Mouse (Mus musculus) forebrain, embryonic 12.5 days (tissue): Measurements from ENCODE around the gene Zfp282. TPM values are rescaled to one million over a fixed set of nuclear protein-coding genes. Genes with fewer than 3 reads are reported as not detected.
A peak's percentile ranks its signal among the peaks of the same experiment; 100 is the strongest.

ENCODE experiments used
- ATAC-seq: fragments of 200-750 bp; cut with Nextera tagmentation; 2 replicates; pipeline ENCODE4 v1.8.0; 2017; ENCODE audit warnings: moderate TSS enrichment; ENCODE audit not compliant: low FRiP score
- H3K27ac ChIP-seq: fragments of 300-500 bp; sonication (generic); 2 replicates; pipeline ENCODE4 v1.5.1; 2016; ENCODE audit warnings: mild to moderate bottlenecking
- H3K27me3 ChIP-seq: fragments of 300-500 bp; sonication (generic); 2 replicates; pipeline ENCODE4 v1.6.1; 2016; ENCODE audit warnings: mild to moderate bottlenecking
- H3K36me3 ChIP-seq: fragments of 300-500 bp; sonication (generic); replicated peaks from 2 replicates; pipeline ENCODE4 v1.6.1; 2016; ENCODE audit warnings: mild to moderate bottlenecking
- H3K4me1 ChIP-seq: fragments of 300-500 bp; sonication (generic); 2 replicates; pipeline ENCODE4 v1.6.1; 2016
- H3K4me2 ChIP-seq: fragments of 300-500 bp; sonication (generic); 2 replicates; pipeline ENCODE4 v1.6.1; 2016; ENCODE audit warnings: mild to moderate bottlenecking, moderate library complexity
- H3K4me3 ChIP-seq: fragments of 300-500 bp; sonication (generic); replicated peaks from 2 replicates; pipeline ENCODE4 v1.5.1; 2016; ENCODE audit warnings: mild to moderate bottlenecking
- H3K9ac ChIP-seq: fragments of 300-500 bp; sonication (generic); 2 replicates; pipeline ENCODE4 v1.6.1; 2016; ENCODE audit warnings: mild to moderate bottlenecking
- H3K9me3 ChIP-seq: fragments of 300-500 bp; sonication (generic); 2 replicates; pipeline ENCODE4 v1.6.1; 2016
- WGBS: fragments of 180-500 bp; shearing (Covaris S2); methylation state at CpG from one replicate; pipeline ENCODE4 v1.1.7; 2016; 5-methylcytosine and 5-hydroxymethylcytosine counted together
- polyA plus RNA-seq: library from polyadenylated mRNA; unstranded; fragments of >200 nt; fragmentation: Nextera tagmentation; extraction: Ambion mirVana; gene quantifications from 2 replicates; pipeline ENCODE4 v1.2.1, GENCODE M21; 2016

Gene Zfp282
- polyA plus RNA-seq, 1 experiment from 2014 or later, result 23.5 TPM

- WGBS, result 54% methylated on average over 44 of the region's 44 CpGs
- H3K27ac ChIP-seq, result no peak overlapping the region
- no peaks in the 10 kb centered on the region for H3K4me1 ChIP-seq
- H3K9ac ChIP-seq, result no peak overlapping the region
- no peaks in the 10 kb centered on the region for H3K9me3 ChIP-seq
- H3K36me3 ChIP-seq, result peaks cover 80% of the 10 kb centered on the region
- 0 out of 2 replicates have a peak, but pooled peaks have one; percentile 23 for ATAC-seq
- H3K4me2 ChIP-seq, result no peak overlapping the region
- H3K4me3 ChIP-seq, result no peak overlapping the region
- H3K27me3 ChIP-seq, result peaks cover 24% of the 10 kb centered on the region
These were observed 28.1 kb downstream of the Zfp282 start for GRCm38 (mm10) chr6:47904917-47905695.

- no peak for ATAC-seq
- Histone ChIP-seq H3K4me2 (no peak overlapping the region), H3K27ac (no peak overlapping the region), H3K4me1 (no peaks in the 10 kb centered on the region), H3K9me3 (no peaks in the 10 kb centered on the region), H3K27me3 (peaks cover 24% of the 10 kb centered on the region), H3K36me3 (peaks cover 69% of the 10 kb centered on the region), H3K9ac (no peak overlapping the region), H3K4me3 (no peak overlapping the region)
- WGBS, result 93% methylated on average over 5 of the region's 5 CpGs
These were observed 29.3 kb downstream of the Zfp282 start for GRCm38 (mm10) chr6:47906326-47906725.

DNA sequence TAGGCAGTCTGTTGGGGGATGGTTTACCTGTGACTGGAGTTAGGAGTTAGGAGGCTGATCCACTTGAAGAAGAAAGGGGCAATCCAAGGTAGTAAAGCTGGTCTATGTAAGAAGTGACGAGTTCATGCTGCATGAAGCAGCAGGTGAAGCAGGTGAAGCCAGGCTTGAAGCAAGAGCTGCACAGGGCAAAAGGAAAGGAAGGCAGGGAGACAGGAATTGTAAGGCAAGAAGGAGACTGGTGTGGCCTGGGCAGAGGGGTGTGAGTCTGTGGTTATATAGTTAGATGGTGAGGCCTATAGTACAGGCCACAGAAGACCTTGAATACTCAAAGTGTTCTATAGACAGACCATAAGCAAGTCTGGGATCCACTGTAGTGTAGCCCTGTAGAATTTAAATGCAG, 32.0 kb downstream of the Zfp282 start:
- Histone ChIP-seq H3K4me2 (no peak overlapping the region), H3K9ac (no peak overlapping the region), H3K27me3 (peaks cover 13% of the 10 kb centered on the region), H3K4me1 (no peaks in the 10 kb centered on the region), H3K27ac (no peak overlapping the region), H3K4me3 (no peak overlapping the region), H3K36me3 (peaks cover 45% of the 10 kb centered on the region), H3K9me3 (no peaks in the 10 kb centered on the region)
- ATAC-seq, result no peak
- WGBS, result 85% methylated on average over 1 of the region's 1 CpGs

- H3K9me3 ChIP-seq, result no peaks in the 10 kb centered on the region
- H3K27ac ChIP-seq, result no peak overlapping the region
- H3K4me1 ChIP-seq, result no peaks in the 10 kb centered on the region
- no peaks in the 10 kb centered on the region for H3K27me3 ChIP-seq
- ATAC-seq, result no peak
- no peak overlapping the region for H3K9ac ChIP-seq
- WGBS, result 56% methylated on average over 1 of the region's 1 CpGs
- peaks cover 19% of the 10 kb centered on the region for H3K36me3 ChIP-seq
- no peak overlapping the region for H3K4me2 ChIP-seq
- H3K4me3 ChIP-seq, result no peak overlapping the region
These were observed 34.6 kb downstream of the Zfp282 start for GRCm38 (mm10) chr6:47911650-47912049.

DNA sequence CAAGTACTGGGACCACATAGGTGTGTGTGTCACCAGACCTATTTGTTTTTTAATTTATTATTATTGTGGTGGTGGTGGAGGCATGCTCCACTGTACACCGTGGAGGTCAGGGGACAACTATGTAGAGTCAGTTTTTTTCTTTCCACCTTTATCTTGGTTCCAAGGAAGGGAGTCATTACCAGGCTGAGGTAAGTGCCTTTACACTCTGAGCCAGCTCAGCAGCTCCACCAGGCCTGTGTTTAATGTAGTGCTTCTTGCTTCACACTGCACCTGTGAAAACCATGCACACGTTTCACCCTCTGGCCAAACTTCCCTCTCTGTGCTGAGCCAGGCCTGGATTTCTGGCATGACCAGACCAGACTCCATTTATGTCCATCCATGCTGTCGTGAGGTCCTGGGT, 36.0 kb downstream of the Zfp282 start:
- 61% methylated on average over 3 of the region's 3 CpGs for WGBS
- H3K27ac ChIP-seq, result no peak overlapping the region
- H3K4me3 ChIP-seq, result no peak overlapping the region
- no peak for ATAC-seq
- H3K9ac ChIP-seq, result no peak overlapping the region
- H3K9me3 ChIP-seq, result no peaks in the 10 kb centered on the region
- H3K27me3 ChIP-seq, result no peaks in the 10 kb centered on the region
- H3K4me2 ChIP-seq, result no peak overlapping the region
- H3K4me1 ChIP-seq, result no peaks in the 10 kb centered on the region
- H3K36me3 ChIP-seq, result peaks cover 7% of the 10 kb centered on the region

- ATAC-seq, result no peak
- Histone ChIP-seq H3K27me3 (no peaks in the 10 kb centered on the region), H3K27ac (no peak overlapping the region), H3K4me2 (no peak overlapping the region), H3K4me3 (no peak overlapping the region), H3K9me3 (no peaks in the 10 kb centered on the region), H3K9ac (no peak overlapping the region), H3K4me1 (peaks cover 10% of the 10 kb centered on the region), H3K36me3 (no peaks in the 10 kb centered on the region)
- WGBS, result 84% methylated on average over 5 of the region's 5 CpGs
These were observed 40.0 kb downstream of the Zfp282 start for GRCm38 (mm10) chr6:47917051-47917450.

- Histone ChIP-seq H3K9me3 (no peaks in the 10 kb centered on the region), H3K27ac (no peak overlapping the region), H3K4me1 (peaks cover 12% of the 10 kb centered on the region), H3K4me2 (no peak overlapping the region), H3K36me3 (no peaks in the 10 kb centered on the region), H3K27me3 (no peaks in the 10 kb centered on the region), H3K9ac (no peak overlapping the region), H3K4me3 (no peak overlapping the region)
- no peak for ATAC-seq
- 82% methylated on average over 3 of the region's 3 CpGs for WGBS
These were observed 41.8 kb downstream of the Zfp282 start for GRCm38 (mm10) chr6:47918768-47919274.

GRCm38 (mm10) chr6:47919646-47920446, 42.8 kb downstream of the Zfp282 start:
- Histone ChIP-seq H3K4me2 (peak overlapping the region; percentile 66), H3K9me3 (no peaks in the 10 kb centered on the region), H3K4me1 (peaks cover 12% of the 10 kb centered on the region), H3K4me3 (peak overlapping the region; percentile 68), H3K36me3 (no peaks in the 10 kb centered on the region), H3K27ac (peak overlapping the region; percentile 97), H3K9ac (peak overlapping the region; percentile 78), H3K27me3 (no peaks in the 10 kb centered on the region)
- ATAC-seq, result peak; percentile 59
- 21% methylated on average over 11 of the region's 11 CpGs for WGBS

GRCm38 (mm10) chr6:47920447-47921340, 43.7 kb downstream of the Zfp282 start, which contains the start of gene Zfp212:
Zfp212 (plus strand) TSS chr6:47920476.
- H3K4me2 ChIP-seq, result peak within 1 kb of the TSS; percentile 66
- 2% methylated on average over 64 of the region's 67 CpGs for WGBS

DNA sequence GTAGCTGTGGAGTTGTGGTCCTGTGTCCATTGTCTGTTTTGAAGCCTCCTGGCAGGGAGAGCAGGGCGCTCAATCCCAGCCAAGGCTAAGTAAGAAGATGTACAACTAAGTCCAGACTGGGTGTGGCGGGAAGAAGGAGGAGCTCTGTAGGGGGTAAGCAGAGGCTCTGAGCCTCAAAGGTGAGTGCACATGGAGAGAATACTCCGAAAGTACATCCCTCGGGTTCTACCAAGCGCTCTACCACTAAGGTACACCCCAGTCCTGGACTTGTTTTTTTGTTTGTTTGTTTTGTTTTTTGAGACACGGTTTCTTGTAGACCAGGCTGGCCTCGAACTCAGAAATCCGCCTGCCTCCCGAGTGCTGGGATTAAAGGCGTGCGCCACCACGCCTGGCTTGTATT, 65.5 kb downstream of the Zfp282 start:
- no peak overlapping the region; the same call in 1 of the 2 replicates for H3K9ac ChIP-seq
- peaks cover 8% of the 10 kb centered on the region; the same call in 1 of the 2 replicates for H3K27me3 ChIP-seq
- 50% methylated on average over 12 of the region's 12 CpGs for WGBS
- no peak for ATAC-seq
- peaks cover 13% of the 10 kb centered on the region for H3K36me3 ChIP-seq
- no peaks in the 10 kb centered on the region for H3K9me3 ChIP-seq
- H3K4me2 ChIP-seq, result peak overlapping the region; percentile 75
- H3K4me1 ChIP-seq, result peaks cover 13% of the 10 kb centered on the region
- H3K4me3 ChIP-seq, result peak overlapping the region; percentile 47
- H3K27ac ChIP-seq, result no peak overlapping the region

More at GRCm38 (mm10) chr6:47920447-47921340, 43.7 kb downstream of the Zfp282 start, which contains the start of gene Zfp212:
- peak; percentile 95 for ATAC-seq
- no peaks in the 10 kb centered on the region for H3K27me3 ChIP-seq
- H3K4me1 ChIP-seq, result peaks cover 12% of the 10 kb centered on the region
- H3K9ac ChIP-seq, result peak within 1 kb of the TSS; percentile 78
- peak within 1 kb of the TSS; percentile 68 for H3K4me3 ChIP-seq
- peak within 1 kb of the TSS; percentile 97 for H3K27ac ChIP-seq
- H3K9me3 ChIP-seq, result no peaks in the 10 kb centered on the region
- no peaks in the 10 kb centered on the region for H3K36me3 ChIP-seq

GRCm38 (mm10) chr6:47943021-47943691, 66.2 kb downstream of the Zfp282 start:
- Histone ChIP-seq H3K4me2 (peak overlapping the region; percentile 75), H3K27me3 (peaks cover 8% of the 10 kb centered on the region; the same call in 1 of the 2 replicates), H3K4me1 (peaks cover 13% of the 10 kb centered on the region), H3K36me3 (peaks cover 13% of the 10 kb centered on the region), H3K4me3 (peak overlapping the region; percentile 47), H3K9ac (peak overlapping the region; percentile 66), H3K9me3 (no peaks in the 10 kb centered on the region), H3K27ac (peak overlapping the region; percentile 46; the same call in 1 of the 2 replicates)
- WGBS, result 9% methylated on average over 64 of the region's 64 CpGs
- peak; percentile 91 for ATAC-seq
